Mouse (Mus musculus) midbrain, embryonic 16.5 days (tissue): ENCODE measurements around the gene Iqschfp. TPM values are rescaled to one million over a fixed set of nuclear protein-coding genes. Genes with fewer than 3 reads are reported as not detected.

Source experiments
- ATAC-seq: fragments of 200-750 bp; cut with Nextera tagmentation; 2 replicates; pipeline ENCODE4 v1.8.0; 2017; ENCODE audit warnings: moderate TSS enrichment
- H3K27ac ChIP-seq: fragments of 300-500 bp; sonication (generic); 2 replicates; pipeline ENCODE4 v1.5.1; 2014; ENCODE audit warnings: mild to moderate bottlenecking, low read length, mixed read lengths
- H3K27me3 ChIP-seq: fragments of 300-500 bp; sonication (generic); 2 replicates; pipeline ENCODE4 v1.6.1; 2014; ENCODE audit warnings: low read depth, low read length, mixed read lengths; ENCODE audit not compliant: control insufficient read depth, insufficient read depth
- H3K36me3 ChIP-seq: fragments of 300-500 bp; sonication (generic); 2 replicates; pipeline ENCODE4 v1.6.1; 2014; ENCODE audit warnings: mild to moderate bottlenecking, low read length, moderate library complexity, mixed read lengths; ENCODE audit not compliant: control insufficient read depth, insufficient read depth
- H3K4me1 ChIP-seq: fragments of 300-500 bp; sonication (generic); 2 replicates; pipeline ENCODE4 v1.6.1; 2014; ENCODE audit warnings: mild to moderate bottlenecking, low read length, mixed read lengths; ENCODE audit not compliant: control insufficient read depth, insufficient read depth
- H3K4me2 ChIP-seq: fragments of 300-500 bp; sonication (generic); 2 replicates; pipeline ENCODE4 v1.6.1; 2014; ENCODE audit warnings: mild to moderate bottlenecking, low read length, mixed read lengths
- H3K4me3 ChIP-seq: fragments of 300-500 bp; sonication (generic); 2 replicates; pipeline ENCODE4 v1.5.1; 2014; ENCODE audit warnings: low read depth, mild to moderate bottlenecking, low read length, moderate library complexity, mixed read lengths
- H3K9ac ChIP-seq: fragments of 300-500 bp; sonication (generic); 2 replicates; pipeline ENCODE4 v1.6.1; 2014; ENCODE audit warnings: low read depth, low read length, mixed read lengths
- H3K9me3 ChIP-seq: fragments of 300-500 bp; sonication (generic); replicated peaks from 2 replicates; pipeline ENCODE4 v1.6.1; 2014; ENCODE audit warnings: mild to moderate bottlenecking, low read length, mixed read lengths; ENCODE audit not compliant: control insufficient read depth, poor library complexity, severe bottlenecking
- WGBS: fragments of 180-500 bp; shearing (Covaris S2); extraction: QIAGEN DNeasy Blood & Tissue Kit; methylation state at CpG from one replicate; pipeline ENCODE4 v1.1.7; 2014; 5-methylcytosine and 5-hydroxymethylcytosine counted together
- polyA plus RNA-seq: library from polyadenylated mRNA; unstranded; fragments of >200 nt; fragmentation: Nextera tagmentation; extraction: Ambion mirVana; gene quantifications from 2 replicates; pipeline ENCODE4 v1.2.1, GENCODE M21; 2015

Gene Iqschfp
- polyA plus RNA-seq, 1 experiment from 2014 or later, result 6.7 TPM

GRCm38 (mm10) chr3:67974340-67974998 is 82.4 kb downstream of the Iqschfp start:
- Histone ChIP-seq H3K9ac (no peak overlapping the region), H3K36me3 (no peaks in the 10 kb centered on the region), H3K4me3 (no peak overlapping the region), H3K4me2 (no peak overlapping the region), H3K4me1 (peaks cover 4% of the 10 kb centered on the region; the same call in 1 of the 2 replicates), H3K27ac (peak overlapping the region; percentile 28; the same call in 1 of the 2 replicates), H3K27me3 (no peaks in the 10 kb centered on the region), H3K9me3 (no peaks in the 10 kb centered on the region)
- ATAC-seq, result no peak
- 77% methylated on average over 2 of the region's 2 CpGs for WGBS

DNA sequence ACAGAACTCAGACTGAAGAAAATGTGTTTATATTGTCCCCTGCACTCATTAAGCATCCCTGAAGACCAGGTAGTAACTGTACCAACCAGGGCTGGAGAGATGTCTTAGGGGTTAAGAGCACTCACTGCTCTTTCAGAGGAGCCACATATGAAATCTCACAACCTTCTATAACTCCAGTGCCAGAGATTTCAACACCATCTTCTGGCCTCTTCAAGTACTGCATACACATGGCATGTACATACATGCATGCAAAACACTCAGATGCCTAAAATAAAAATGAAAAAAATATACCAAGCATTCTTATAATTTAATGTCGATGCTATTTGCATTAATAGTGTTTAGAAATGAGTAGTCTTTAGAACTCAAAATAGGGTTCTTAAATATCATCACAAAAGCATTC is 88.0 kb downstream of the Iqschfp start:
- H3K27ac ChIP-seq, result no peak overlapping the region
- no peaks in the 10 kb centered on the region for H3K27me3 ChIP-seq
- H3K4me2 ChIP-seq, result no peak overlapping the region
- no peaks in the 10 kb centered on the region for H3K9me3 ChIP-seq
- H3K36me3 ChIP-seq, result no peaks in the 10 kb centered on the region
- H3K4me3 ChIP-seq, result no peak overlapping the region
- 72% methylated on average over 1 of the region's 1 CpGs for WGBS
- H3K4me1 ChIP-seq, result peaks cover 5% of the 10 kb centered on the region; the same call in 1 of the 2 replicates
- H3K9ac ChIP-seq, result no peak overlapping the region
- no peak for ATAC-seq

DNA sequence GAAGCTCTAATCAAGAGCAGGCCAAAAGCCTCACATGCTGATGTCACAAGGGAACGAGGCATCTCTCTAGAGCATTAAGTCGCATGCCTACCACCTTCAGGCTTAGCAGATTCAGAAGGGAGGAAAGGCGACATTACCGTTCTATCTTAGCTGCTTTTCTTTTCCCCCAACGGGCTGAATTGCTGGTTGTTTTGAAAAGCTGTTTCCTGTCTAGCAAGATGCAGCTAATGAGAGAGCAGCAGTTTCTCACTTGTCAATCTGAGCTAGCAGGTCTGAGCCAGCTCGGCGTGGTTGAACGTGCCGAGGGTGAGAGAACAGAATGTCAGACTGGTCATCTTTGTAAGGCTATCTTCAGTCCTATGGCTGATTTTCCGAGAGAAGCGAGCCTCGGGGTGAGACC is 91.3 kb downstream of the Iqschfp start:
- H3K4me2 ChIP-seq, result no peak overlapping the region
- no peak overlapping the region for H3K4me3 ChIP-seq
- no peaks in the 10 kb centered on the region for H3K36me3 ChIP-seq
- ATAC-seq, result no peak
- 60% methylated on average over 12 of the region's 12 CpGs for WGBS
- H3K9ac ChIP-seq, result no peak overlapping the region
- no peaks in the 10 kb centered on the region for H3K27me3 ChIP-seq
- H3K4me1 ChIP-seq, result peaks cover 4% of the 10 kb centered on the region; the same call in 1 of the 2 replicates
- peak overlapping the region; percentile 28; the same call in 1 of the 2 replicates for H3K27ac ChIP-seq
- H3K9me3 ChIP-seq, result no peaks in the 10 kb centered on the region

- Histone ChIP-seq H3K9me3 (no peaks in the 10 kb centered on the region), H3K4me1 (no peaks in the 10 kb centered on the region), H3K4me2 (no peak overlapping the region), H3K27ac (no peak overlapping the region), H3K4me3 (no peak overlapping the region), H3K9ac (no peak overlapping the region), H3K27me3 (no peaks in the 10 kb centered on the region), H3K36me3 (no peaks in the 10 kb centered on the region)
- WGBS, result 68% methylated on average over 4 of the region's 4 CpGs
- no peak for ATAC-seq
These were observed 110.4 kb downstream of the Iqschfp start for GRCm38 (mm10) chr3:68002415-68002814.

DNA sequence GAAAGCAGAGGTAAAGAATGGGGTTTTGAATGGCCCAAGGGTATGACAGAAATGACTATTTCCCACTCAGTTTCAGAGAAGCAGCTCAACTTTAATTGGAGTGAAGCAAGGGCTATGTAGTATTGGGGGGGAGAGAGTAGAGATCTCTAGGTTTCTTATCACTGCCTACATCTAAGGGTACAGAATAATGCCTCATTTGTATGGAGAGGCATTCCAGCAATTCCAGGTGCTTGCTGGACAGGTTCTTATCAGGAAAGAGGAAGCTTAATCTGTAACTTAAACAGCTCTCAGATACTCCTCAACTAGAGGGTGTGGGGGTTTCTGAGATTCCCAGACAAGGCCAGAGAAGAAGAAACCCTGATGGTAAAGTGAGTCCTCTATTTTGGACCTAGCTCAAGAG is 120.3 kb downstream of the Iqschfp start:
- Histone ChIP-seq H3K4me3 (no peak overlapping the region), H3K4me2 (no peak overlapping the region), H3K36me3 (no peaks in the 10 kb centered on the region)

DNA sequence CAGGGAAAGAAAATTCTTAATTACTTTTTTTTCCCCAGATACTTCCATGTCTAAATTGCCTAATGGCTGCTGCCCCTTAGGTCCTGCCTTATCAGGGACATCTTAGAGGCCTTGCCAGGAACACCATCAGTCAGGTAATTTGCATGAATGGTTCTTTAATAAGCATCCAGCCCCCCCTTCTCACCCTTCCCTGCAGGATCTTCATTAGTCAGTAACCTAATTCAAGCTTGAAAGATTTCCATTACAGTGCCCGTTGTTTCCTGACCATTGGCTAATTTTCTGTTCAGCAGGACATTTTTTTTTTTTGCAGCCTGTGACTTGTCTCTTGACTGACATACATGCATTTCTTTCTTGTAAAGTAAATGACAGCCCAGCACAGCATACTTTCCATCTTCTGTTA is 123.8 kb downstream of the Iqschfp start:
- no peaks in the 10 kb centered on the region for H3K36me3 ChIP-seq
- H3K4me3 ChIP-seq, result no peak overlapping the region
- H3K4me2 ChIP-seq, result no peak overlapping the region
- no peaks in the 10 kb centered on the region for H3K9me3 ChIP-seq
- ATAC-seq, result no peak
- 32% methylated on average over 1 of the region's 1 CpGs for WGBS
- no peak overlapping the region for H3K9ac ChIP-seq
- H3K27ac ChIP-seq, result no peak overlapping the region
- H3K4me1 ChIP-seq, result no peaks in the 10 kb centered on the region
- no peaks in the 10 kb centered on the region for H3K27me3 ChIP-seq

More for the DNA sequence above, 120.3 kb downstream of the Iqschfp start:
- Histone ChIP-seq H3K9me3 (no peaks in the 10 kb centered on the region), H3K9ac (no peak overlapping the region), H3K27ac (no peak overlapping the region), H3K4me1 (no peaks in the 10 kb centered on the region), H3K27me3 (no peaks in the 10 kb centered on the region)
- ATAC-seq, result no peak

DNA sequence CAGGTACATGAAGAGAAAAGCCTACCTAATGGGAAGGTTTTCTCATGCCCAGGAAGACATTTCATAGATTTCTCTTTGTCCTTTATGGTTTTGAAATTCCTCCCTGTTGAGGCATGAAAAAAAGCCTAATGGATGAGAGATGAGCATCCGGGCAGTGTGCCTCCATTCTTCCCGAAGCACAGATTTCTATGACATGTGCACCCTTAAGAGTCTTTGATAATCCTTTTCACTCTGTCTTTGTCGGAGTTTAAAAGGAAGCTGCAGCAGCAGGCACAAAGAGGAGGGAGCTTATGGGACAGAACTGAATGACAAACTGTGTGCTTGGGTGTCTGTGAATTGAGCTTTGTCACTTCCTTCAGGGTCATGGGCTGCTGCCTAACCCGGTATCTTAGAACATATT is 127.4 kb downstream of the Iqschfp start:
- no peak overlapping the region for H3K4me2 ChIP-seq
- H3K27me3 ChIP-seq, result no peaks in the 10 kb centered on the region
- no peaks in the 10 kb centered on the region for H3K36me3 ChIP-seq
- no peak overlapping the region for H3K9ac ChIP-seq
- no peak overlapping the region for H3K27ac ChIP-seq
- ATAC-seq, result peak; percentile 67
- no peaks in the 10 kb centered on the region for H3K4me1 ChIP-seq
- no peaks in the 10 kb centered on the region for H3K9me3 ChIP-seq
- WGBS, result 11% methylated on average over 4 of the region's 4 CpGs
- H3K4me3 ChIP-seq, result no peak overlapping the region

GRCm38 (mm10) chr3:68036097-68036496 is 144.1 kb downstream of the Iqschfp start:
- no peaks in the 10 kb centered on the region for H3K9me3 ChIP-seq
- no peak overlapping the region for H3K27ac ChIP-seq
- H3K4me1 ChIP-seq, result peaks cover 4% of the 10 kb centered on the region; the same call in 1 of the 2 replicates
- H3K4me3 ChIP-seq, result no peak overlapping the region
- H3K36me3 ChIP-seq, result no peaks in the 10 kb centered on the region
- H3K4me2 ChIP-seq, result no peak overlapping the region
- WGBS, result 24% methylated on average over 3 of the region's 3 CpGs
- H3K27me3 ChIP-seq, result no peaks in the 10 kb centered on the region
- H3K9ac ChIP-seq, result no peak overlapping the region
- peak; percentile 54; the same call in 1 of the 2 replicates for ATAC-seq

DNA sequence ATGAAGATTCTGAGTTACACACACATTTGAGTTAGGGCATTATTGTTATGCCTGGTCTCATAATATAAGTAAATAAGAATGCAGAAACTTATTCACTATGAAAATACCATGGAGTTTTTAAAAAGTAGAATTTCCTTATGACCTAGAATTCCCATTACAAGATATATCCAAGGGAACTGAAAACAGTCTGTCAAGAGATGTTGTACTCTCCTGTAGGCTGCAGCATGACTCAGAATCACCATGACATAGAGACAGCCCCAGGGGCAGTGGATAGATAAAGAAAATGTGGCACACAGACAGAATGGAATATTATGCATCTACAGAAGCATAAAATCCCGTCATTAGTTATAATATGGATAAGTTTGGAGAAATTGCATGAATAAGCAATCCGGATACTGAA is 150.9 kb downstream of the Iqschfp start:
- no peak overlapping the region for H3K4me3 ChIP-seq
- H3K4me2 ChIP-seq, result no peak overlapping the region
- no peaks in the 10 kb centered on the region for H3K9me3 ChIP-seq
- WGBS, result 91% methylated on average over 2 of the region's 2 CpGs
- H3K4me1 ChIP-seq, result peaks cover 4% of the 10 kb centered on the region; the same call in 1 of the 2 replicates
- no peak for ATAC-seq
- H3K27ac ChIP-seq, result no peak overlapping the region
- no peaks in the 10 kb centered on the region for H3K36me3 ChIP-seq
- no peak overlapping the region for H3K9ac ChIP-seq
- no peaks in the 10 kb centered on the region; the same call in none of the 2 replicates for H3K27me3 ChIP-seq
